In genomic region chr2:163089475-163090123, GRCm38 (mm10) we compare ENCODE assay signal across 12 mouse cellular contexts. TPM values are rescaled to one million over a fixed set of nuclear protein-coding genes. Genes with fewer than 3 reads are reported as not detected.
A peak's percentile ranks its signal among the peaks of the same experiment; 100 is the strongest.
DNase-seq lines count a peak whose midpoint lies in the region; ATAC-seq and TF ChIP-seq lines count a peak whose summit lies in the region.
"Had no signal": no experiment of that assay in that cellular context is flagged by ENCODE, and none has a peak within 500 bp of the region (broad histone marks: within the 10 kb centered on the region; RNA-seq: fewer than 3 reads in every experiment).

No protein-coding gene starts in this region.

- H3K4me1 ChIP-seq in lung, postnatal 0 days (ENCODE audit: insufficient read depth, low read depth, low read length): no peaks in the 10 kb centered on the region
- H3K4me1 ChIP-seq in bone marrow, adult 2 months (ENCODE audit: control insufficient read depth, insufficient read depth, low read length): peaks cover 2% of the 10 kb centered on the region
- H3K4me1 ChIP-seq: heart, embryonic 10.5 days; midbrain, embryonic 12.5 days had no signal

- no peaks in the 10 kb centered on the region for H3K36me3 ChIP-seq in lung, postnatal 0 days (ENCODE audit: insufficient read depth, low read length)
- H3K36me3 ChIP-seq: midbrain, embryonic 12.5 days had no signal

- peak; percentile 41 for DNase-seq in CD4-positive, CD25-positive, alpha-beta regulatory T cell, adult 2 months (ENCODE audit: low read depth, low spot score)
- no peak for DNase-seq in lung, postnatal 0 days (ENCODE audit: low spot score)
- no peak for DNase-seq in lung, postnatal 14 days
- no peak for DNase-seq in left cerebral cortex, postnatal 14 days (ENCODE audit: low spot score in 2 of 2)
- no peak for DNase-seq in spleen, postnatal 36 days (ENCODE audit: low spot score in 2 of 2)

- H3K9ac ChIP-seq in lung, postnatal 0 days (replicated peaks; ENCODE audit: low read depth): no peak overlapping the region
- H3K9ac ChIP-seq: midbrain, embryonic 12.5 days had no signal

- H3K9me3 ChIP-seq in lung, postnatal 0 days (ENCODE audit: low read length): no peaks in the 10 kb centered on the region
- H3K9me3 ChIP-seq: heart, embryonic 10.5 days; midbrain, embryonic 12.5 days had no signal

- peak; percentile 58 for TF ChIP-seq CTCF in lung, postnatal 0 days (IDR thresholded peaks at IDR 0.05)
- TF ChIP-seq CTCF in bone marrow, adult 2 months (IDR thresholded peaks at IDR 0.05; ENCODE audit: control insufficient read depth, insufficient read depth, low read length): peak; percentile 39; the same call in 1 of the 2 replicates

- H3K27ac ChIP-seq in lung, postnatal 0 days (ENCODE audit: low read length): no peak overlapping the region
- no peak overlapping the region for H3K27ac ChIP-seq in bone marrow, adult 2 months (ENCODE audit: control insufficient read depth, insufficient read depth, low read depth, low read length, poor library complexity)
- H3K27ac ChIP-seq: heart, embryonic 10.5 days; midbrain, embryonic 12.5 days had no signal

- WGBS in lung, postnatal 0 days: 77% methylated on average over 5 of the region's 5 CpGs
- 62% methylated on average over 5 of the region's 5 CpGs for WGBS in bone marrow, adult 2 months

- no peak for TF ChIP-seq POLR2A in bone marrow, adult 2 months (IDR thresholded peaks at IDR 0.05; ENCODE audit: borderline replicate concordance, control insufficient read depth, low read depth, low read length)

- H3K27me3 ChIP-seq in lung, postnatal 0 days (replicated peaks; ENCODE audit: insufficient read depth, low read length): no peaks in the 10 kb centered on the region
- H3K27me3 ChIP-seq: midbrain, embryonic 12.5 days had no signal

- ATAC-seq in CD4-positive, CD25-positive, alpha-beta regulatory T cell, adult 4 months: no peak
- ATAC-seq in lung, postnatal 0 days: no peak
- ATAC-seq in megakaryocyte-erythroid progenitor cell, adult 5-6 weeks (replicated peaks; ENCODE audit: low FRiP score, low TSS enrichment, poor library complexity, severe bottlenecking): peak; percentile 67; the same call in 1 of the 2 replicates

- H3K4me3 ChIP-seq in lung, postnatal 0 days (ENCODE audit: low read depth, low read length): no peak overlapping the region
- H3K4me3 ChIP-seq in bone marrow, adult 2 months (replicated peaks; ENCODE audit: control insufficient read depth, low read depth, low read length): no peak overlapping the region
- H3K4me3 ChIP-seq: heart, embryonic 10.5 days; midbrain, embryonic 12.5 days had no signal

- intact Hi-C loops in left cerebral cortex, postnatal 14 days (cut with DNase I): no loop called here

- no peak for TF ChIP-seq EP300 in lung, postnatal 0 days (IDR thresholded peaks at IDR 0.05)

- no peak overlapping the region for H3K4me2 ChIP-seq in lung, postnatal 0 days (replicated peaks; ENCODE audit: low read depth, low read length)
- H3K4me2 ChIP-seq: midbrain, embryonic 12.5 days had no signal

RNA-seq across cellular contexts. Expression of gene Gtsf1l, which starts 1.9 kb away (rescaled TPM):
- not detected for polyA plus RNA-seq in CD4-positive, CD25-positive, alpha-beta regulatory T cell, adult 4 months (2017; shearing (Covaris generic))
- polyA plus RNA-seq in lung, postnatal 0 days (2015; fragmentation: Nextera tagmentation; extraction: Ambion mirVana): 0.35 TPM in 2 replicates
- 10.0 TPM in 1 of 2 replicates, not detected in the other for polyA plus RNA-seq in bone marrow, adult 2 months (2011; ENCODE audit: insufficient read depth, insufficient read length, low replicate concordance, missing spikeins)
- not detected in 2 replicates for total RNA-seq in megakaryocyte-erythroid progenitor cell, adult 5-6 weeks (2014; fragmentation: Nextera tagmentation)
- not detected in 2 replicates for total RNA-seq in megakaryocyte-erythroid progenitor cell, adult 5-6 weeks (2017)
- total RNA-seq in left cerebral cortex, postnatal 14 days (2021): not detected
- total RNA-seq: layer of hippocampus, adult 18-20 months had no signal
- polyA plus RNA-seq: embryonic facial prominence, embryonic 14.5 days; heart, embryonic 10.5 days; midbrain, embryonic 12.5 days had no signal

RNA-seq across cellular contexts. Expression of gene Mybl2, which starts 35.1 kb away (rescaled TPM):
- 1 to 10 TPM; 3.4 to 4.4 TPM for polyA plus RNA-seq in CD4-positive, CD25-positive, alpha-beta regulatory T cell, adult 4 months (2017; shearing (Covaris generic))
- polyA plus RNA-seq in lung, postnatal 0 days (2015; fragmentation: Nextera tagmentation; extraction: Ambion mirVana): 1.5 and 1.8 TPM in 2 replicates
- polyA plus RNA-seq in bone marrow, adult 2 months (2011; ENCODE audit: insufficient read depth, insufficient read length, low replicate concordance, missing spikeins): 43.6 and 59.3 TPM in 2 replicates
- 52.7 and 60.8 TPM in 2 replicates for total RNA-seq in megakaryocyte-erythroid progenitor cell, adult 5-6 weeks (2014; fragmentation: Nextera tagmentation)
- total RNA-seq in megakaryocyte-erythroid progenitor cell, adult 5-6 weeks (2017): 22.3 and 33.9 TPM in 2 replicates
- 1 to 10 TPM; 2.0 to 2.4 TPM for total RNA-seq in left cerebral cortex, postnatal 14 days (2021)
